Mouse (Mus musculus) liver, postnatal 0 days (tissue): ENCODE results near the gene Gm49322. TPM values are rescaled to one million over a fixed set of nuclear protein-coding genes. Genes with fewer than 3 reads are reported as not detected.

Experiments used
- ATAC-seq: fragments of 200-750 bp; cut with Nextera tagmentation; 2 replicates; pipeline ENCODE4 v1.8.0; 2017; ENCODE audit warnings: mild to moderate bottlenecking, moderate library complexity
- DNase-seq: peaks from one replicate; pipeline ENCODE4 v3.0.0-alpha.2; 2016
- H3K27ac ChIP-seq: fragments of 300-500 bp; sonication (generic); 2 replicates; pipeline ENCODE4 v1.5.1; 2014; ENCODE audit warnings: antibody characterized with exemption, moderate library complexity, mild to moderate bottlenecking, low read depth
- H3K27me3 ChIP-seq: fragments of 300-500 bp; sonication (generic); 2 replicates; pipeline ENCODE4 v1.6.1; 2014; ENCODE audit warnings: low read length, control low read depth, mixed read lengths; ENCODE audit not compliant: insufficient read depth
- H3K36me3 ChIP-seq: fragments of 300-500 bp; sonication (generic); replicated peaks from 2 replicates; pipeline ENCODE4 v1.6.1; 2014; ENCODE audit warnings: mild to moderate bottlenecking, control low read depth, low read length, moderate library complexity, mixed read lengths; ENCODE audit not compliant: insufficient read depth
- H3K4me1 ChIP-seq: fragments of 300-500 bp; sonication (generic); 2 replicates; pipeline ENCODE4 v1.6.1; 2014; ENCODE audit warnings: antibody characterized with exemption, mild to moderate bottlenecking, control low read depth; ENCODE audit not compliant: insufficient read depth
- H3K4me2 ChIP-seq: fragments of 300-500 bp; sonication (generic); 2 replicates; pipeline ENCODE4 v1.6.1; 2014; ENCODE audit warnings: low read depth, mild to moderate bottlenecking, low read length, moderate library complexity, mixed read lengths
- H3K4me3 ChIP-seq: fragments of 300-500 bp; sonication (generic); 2 replicates; pipeline ENCODE4 v1.5.1; 2014; ENCODE audit warnings: low read depth, low read length
- H3K9ac ChIP-seq: fragments of 300-500 bp; sonication (generic); replicated peaks from 2 replicates; pipeline ENCODE4 v1.6.1; 2014; ENCODE audit warnings: mild to moderate bottlenecking, moderate library complexity
- H3K9me3 ChIP-seq: fragments of 300-500 bp; sonication (generic); 2 replicates; pipeline ENCODE4 v1.6.1; 2016; ENCODE audit warnings: mild to moderate bottlenecking, control low read depth, low read length, mixed read lengths
- CTCF ChIP-seq: sonication (generic); IDR thresholded peaks from 2 replicates; pipeline ENCODE4 v1.5.1; 2016; ENCODE audit warnings: antibody characterized with exemption, low read depth
- EP300 ChIP-seq: IDR thresholded peaks from 2 replicates; pipeline ENCODE4 v1.6.1; 2016; ENCODE audit warnings: antibody characterized with exemption, low read depth, mild to moderate bottlenecking
- WGBS: fragments of 180-500 bp; shearing (Covaris S2); extraction: QIAGEN DNeasy Blood & Tissue Kit; methylation state at CpG from one replicate; pipeline ENCODE4 v1.1.7; 2014; ENCODE audit not compliant: insufficient replicate concordance; 5-methylcytosine and 5-hydroxymethylcytosine counted together
- polyA plus RNA-seq: library from polyadenylated mRNA; unstranded; fragments of >200 nt; fragmentation: Nextera tagmentation; extraction: Ambion mirVana; gene quantifications from 2 replicates; pipeline ENCODE4 v1.2.1, GENCODE M21; 2015

Gene Gm49322
- polyA plus RNA-seq, 1 experiment from 2014 or later: 0.52 TPM

GRCm38 (mm10) chr10:80602698-80603325, 3.0 kb upstream of the Gm49322 start, which contains the start of the genes Scamp4 and Adat3:
TSS of gene Scamp4 (plus strand) at chr10:80602872.
TSS of gene Adat3 (plus strand) at chr10:80602880.
- Histone ChIP-seq H3K4me3 (peak within 1 kb of the TSS; percentile 87), H3K27me3 (no peaks in the 10 kb centered on the region), H3K4me1 (peaks cover 38% of the 10 kb centered on the region), H3K36me3 (peaks cover 17% of the 10 kb centered on the region), H3K27ac (peak within 1 kb of the TSS; percentile 92), H3K4me2 (peak within 1 kb of the TSS; percentile 84), H3K9me3 (no peaks in the 10 kb centered on the region), H3K9ac (peak within 1 kb of the TSS; percentile 65)
- WGBS: under 1% methylated on average over 52 of the region's 54 CpGs
- peak; percentile 95 for DNase-seq
- TF ChIP-seq EP300 (peak; percentile 43), CTCF (no peak)
- peak; percentile 94 for ATAC-seq

- ATAC-seq: no peak; the same call in 1 of the 2 replicates
- H3K36me3 ChIP-seq: peaks cover 22% of the 10 kb centered on the region
- peak overlapping the region; percentile 92 for H3K27ac ChIP-seq
- H3K4me3 ChIP-seq: peak overlapping the region; percentile 87
- peaks cover 38% of the 10 kb centered on the region for H3K4me1 ChIP-seq
- no peak for DNase-seq
- peak overlapping the region; percentile 84 for H3K4me2 ChIP-seq
- TF ChIP-seq EP300: no peak
- TF ChIP-seq CTCF: no peak
- no peaks in the 10 kb centered on the region for H3K27me3 ChIP-seq
- H3K9ac ChIP-seq: peak overlapping the region; percentile 65
- 16% methylated on average over 7 of the region's 7 CpGs for WGBS
- H3K9me3 ChIP-seq: no peaks in the 10 kb centered on the region
Observed at GRCm38 (mm10) chr10:80603364-80603763, 2.5 kb upstream of the Gm49322 start.

GRCm38 (mm10) chr10:80604001-80604509, 1.8 kb upstream of the Gm49322 start:
- ATAC-seq (peak; percentile 40), DNase-seq (peak; percentile 80)
- 56% methylated on average over 7 of the region's 7 CpGs for WGBS
- Histone ChIP-seq H3K36me3 (peaks cover 29% of the 10 kb centered on the region), H3K9me3 (no peaks in the 10 kb centered on the region), H3K27me3 (no peaks in the 10 kb centered on the region), H3K27ac (peak overlapping the region; percentile 92), H3K4me3 (peak overlapping the region; percentile 87), H3K4me1 (peaks cover 35% of the 10 kb centered on the region), H3K4me2 (peak overlapping the region; percentile 84), H3K9ac (peak overlapping the region; percentile 65)
- 0 out of 2 replicates have a peak, but pooled peaks have one; percentile 11 for TF ChIP-seq CTCF
- TF ChIP-seq EP300: no peak

GRCm38 (mm10) chr10:80604988-80605387, 833 bp upstream of the Gm49322 start:
- Histone ChIP-seq H3K4me1 (peaks cover 30% of the 10 kb centered on the region), H3K4me2 (no peak overlapping the region), H3K36me3 (peaks cover 31% of the 10 kb centered on the region), H3K9ac (no peak overlapping the region; the same call in 1 of the 2 replicates), H3K4me3 (no peak overlapping the region), H3K27ac (peak overlapping the region; percentile 59; the same call in 1 of the 2 replicates), H3K27me3 (no peaks in the 10 kb centered on the region), H3K9me3 (no peaks in the 10 kb centered on the region)
- TF ChIP-seq CTCF: no peak
- DNase-seq (no peak), ATAC-seq (no peak)
- 88% methylated on average over 2 of the region's 2 CpGs for WGBS

GRCm38 (mm10) chr10:80606306-80606705, 485 bp downstream of the Gm49322 start:
- Histone ChIP-seq H3K9ac (no peak overlapping the region), H3K4me2 (no peak overlapping the region), H3K4me1 (peaks cover 34% of the 10 kb centered on the region), H3K4me3 (no peak overlapping the region), H3K27ac (no peak overlapping the region), H3K9me3 (no peaks in the 10 kb centered on the region), H3K36me3 (peaks cover 31% of the 10 kb centered on the region), H3K27me3 (no peaks in the 10 kb centered on the region)
- 88% methylated on average over 23 of the region's 23 CpGs for WGBS
- DNase-seq (no peak), ATAC-seq (no peak)
- no peak for TF ChIP-seq EP300

- no peak overlapping the region for H3K27ac ChIP-seq
- no peak overlapping the region for H3K4me2 ChIP-seq
- DNase-seq (no peak), ATAC-seq (no peak)
- H3K4me1 ChIP-seq: peaks cover 30% of the 10 kb centered on the region
- H3K4me3 ChIP-seq: no peak overlapping the region
- 96% methylated on average over 34 of the region's 34 CpGs for WGBS
- no peak overlapping the region for H3K9ac ChIP-seq
- H3K36me3 ChIP-seq: peaks cover 31% of the 10 kb centered on the region
- no peaks in the 10 kb centered on the region for H3K9me3 ChIP-seq
- no peak for TF ChIP-seq EP300
- no peak for TF ChIP-seq CTCF
- no peaks in the 10 kb centered on the region for H3K27me3 ChIP-seq
Observed at GRCm38 (mm10) chr10:80606737-80607350, 1.0 kb downstream of the Gm49322 start.
